Mouse (Mus musculus) MEL-GATA-1-ER (cell line): ENCODE results near the gene Fsip1.
"Not testable (repeated sequence)": the region's sequence is repeated elsewhere in the genome, so short reads cannot be mapped to it uniquely, and the experiment has no call there.

Experiments
- DNase-seq: peaks from one replicate; pipeline ENCODE4 v3.0.0-alpha.2; 2012; ENCODE audit warnings: low read depth; ENCODE audit errors: extremely low read depth

Fsip1 gene

DNA sequence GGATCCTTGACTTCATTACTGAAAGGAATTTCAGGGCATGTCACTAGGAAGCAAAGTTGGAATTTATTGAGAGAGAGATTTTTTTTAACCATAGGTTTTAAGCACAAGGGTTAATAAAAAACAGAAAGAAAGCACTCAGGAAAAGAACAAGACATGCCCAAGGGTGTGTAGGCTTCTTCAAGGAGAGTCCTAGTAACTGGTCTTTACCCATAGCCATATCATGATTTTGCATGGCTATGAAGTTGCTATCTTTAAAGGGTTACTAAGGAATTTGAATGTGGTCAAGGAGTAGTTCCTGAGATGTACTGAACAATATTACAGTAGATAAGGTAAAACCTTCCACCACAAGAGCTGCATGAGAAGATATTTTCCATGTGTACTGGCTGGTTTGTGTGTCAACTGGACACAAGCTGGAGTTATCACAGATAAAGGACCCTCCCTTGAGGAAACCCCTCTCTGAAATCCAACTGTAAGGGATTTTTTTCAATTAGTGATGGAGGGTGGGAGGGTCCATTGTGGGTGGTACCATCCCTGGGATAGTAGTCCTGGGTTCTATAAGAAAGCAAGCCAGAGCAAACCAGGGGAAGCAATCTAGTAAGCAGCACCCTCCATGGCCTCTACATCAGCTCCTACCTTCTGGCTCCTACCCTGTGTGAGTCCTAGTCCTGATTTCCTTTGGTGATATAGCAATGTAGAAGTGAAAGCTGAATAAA lies 76.7 kb downstream of the Fsip1 start:
- no peak for DNase-seq

DNA sequence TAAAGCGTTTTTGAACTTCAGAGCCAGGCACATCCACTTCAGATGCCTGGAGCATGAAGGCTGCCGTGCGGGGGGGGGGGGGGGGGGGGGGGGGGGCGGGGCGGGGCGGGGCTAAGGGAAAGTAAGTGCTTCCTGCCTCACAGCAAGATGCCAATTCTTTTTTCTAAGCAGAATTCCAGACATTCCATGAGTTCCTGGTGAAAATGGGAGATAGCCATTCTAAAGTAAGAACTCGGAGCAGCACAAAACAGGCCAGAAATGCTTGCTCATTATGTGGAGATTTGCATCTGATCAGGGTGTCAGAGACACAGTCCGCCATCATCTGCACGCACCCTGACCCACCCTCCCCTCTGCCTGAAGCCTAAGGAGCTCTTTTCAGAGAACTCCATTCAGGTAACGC lies 77.3 kb downstream of the Fsip1 start:
- DNase-seq = peak; percentile 2

DNA sequence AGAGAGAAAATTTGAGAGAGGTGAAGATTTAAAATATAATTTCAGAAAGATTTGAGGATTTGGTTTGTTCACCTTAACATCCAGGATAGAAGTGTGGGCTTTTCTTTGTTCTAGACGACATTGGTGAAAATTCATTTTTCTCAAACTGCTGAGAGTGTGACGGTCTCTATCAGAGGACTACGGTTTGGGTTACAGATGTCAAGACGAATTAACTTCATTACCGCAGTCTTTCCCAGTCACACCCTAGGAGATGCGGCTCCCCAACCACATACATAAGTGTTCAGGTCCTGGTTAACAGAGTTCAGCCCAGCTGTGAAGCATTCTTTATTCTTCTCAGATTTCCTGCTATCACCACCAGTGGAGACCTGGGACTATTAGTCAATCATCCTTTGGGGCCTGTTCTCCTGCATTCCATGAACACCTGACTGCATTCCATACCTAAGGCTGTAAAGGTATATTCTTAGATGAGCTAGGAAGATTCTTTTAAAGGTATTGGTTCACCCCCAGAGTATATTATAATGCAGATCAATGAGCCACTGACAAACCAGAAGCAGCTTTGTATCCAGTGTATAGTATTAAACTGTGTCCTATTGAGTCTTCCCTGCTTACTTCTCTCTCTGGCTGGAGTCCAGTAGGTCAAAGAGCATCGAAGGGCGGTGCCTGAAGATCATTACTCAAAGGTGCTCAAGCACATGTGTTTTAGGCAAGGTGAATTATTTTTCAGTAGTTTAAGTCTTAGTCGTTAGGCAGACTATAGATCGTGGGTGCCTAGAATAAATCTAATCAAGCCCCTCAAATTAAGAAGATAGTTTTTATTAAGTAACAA lies 82.0 kb downstream of the Fsip1 start:
- DNase-seq = no peak

DNA sequence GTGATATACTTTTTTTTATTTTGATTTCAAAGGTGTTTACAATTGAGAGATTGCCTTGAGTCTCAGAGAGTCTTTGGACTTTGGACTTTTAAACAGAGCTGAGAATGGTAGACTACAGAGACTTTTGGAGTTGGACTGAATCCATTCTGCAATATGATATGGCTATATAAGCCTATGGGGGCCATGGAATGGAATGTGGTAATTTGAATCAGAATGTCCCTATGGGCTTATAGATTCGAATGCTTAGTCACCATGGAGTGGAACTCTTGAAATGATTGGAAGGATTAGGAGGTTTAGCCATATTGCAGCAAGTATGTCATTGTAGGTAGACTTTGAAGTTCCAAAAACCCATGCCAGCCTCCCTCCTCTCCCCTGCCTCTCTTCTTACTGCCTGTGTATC lies 88.5 kb downstream of the Fsip1 start:
- no peak for DNase-seq

DNA sequence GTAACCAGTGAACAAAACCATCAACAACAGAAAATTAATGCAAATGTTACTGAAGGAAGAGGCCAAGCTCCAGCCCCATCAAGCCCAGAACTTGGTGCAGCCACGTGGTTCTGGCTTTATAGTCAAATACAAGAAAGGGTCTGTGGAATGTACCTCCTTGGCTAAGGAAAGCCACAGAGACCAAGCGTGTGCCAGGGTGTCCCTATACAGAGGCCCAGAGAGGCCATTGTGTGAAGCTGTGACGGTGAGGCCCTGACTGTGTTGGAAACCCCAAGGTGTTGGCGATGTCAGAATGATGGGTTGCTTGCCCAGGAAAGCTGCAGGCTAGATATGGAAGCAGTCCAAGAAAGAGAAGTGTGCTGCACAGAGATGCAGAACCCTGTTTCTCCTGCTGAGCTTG lies 89.0 kb downstream of the Fsip1 start:
- no peak for DNase-seq

DNA sequence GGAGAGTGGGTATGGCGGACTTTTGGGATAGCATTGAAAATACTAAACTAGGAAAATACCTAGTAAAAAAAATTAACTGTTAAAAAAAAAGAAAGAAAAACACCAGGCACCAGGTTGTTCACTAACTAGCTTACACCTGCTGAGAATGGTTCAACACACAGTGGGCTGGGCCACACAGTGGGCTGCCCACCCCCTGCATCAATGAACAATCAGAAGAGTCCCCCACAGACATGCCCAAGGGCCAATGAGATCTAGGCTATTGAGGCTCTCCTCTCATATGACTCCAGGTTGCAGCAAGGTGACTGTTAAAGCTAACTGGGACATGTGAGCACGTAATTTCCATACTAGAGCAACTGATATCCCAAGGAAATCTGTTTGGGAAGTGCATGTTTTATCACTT lies 91.1 kb downstream of the Fsip1 start:
- no peak for DNase-seq

DNA sequence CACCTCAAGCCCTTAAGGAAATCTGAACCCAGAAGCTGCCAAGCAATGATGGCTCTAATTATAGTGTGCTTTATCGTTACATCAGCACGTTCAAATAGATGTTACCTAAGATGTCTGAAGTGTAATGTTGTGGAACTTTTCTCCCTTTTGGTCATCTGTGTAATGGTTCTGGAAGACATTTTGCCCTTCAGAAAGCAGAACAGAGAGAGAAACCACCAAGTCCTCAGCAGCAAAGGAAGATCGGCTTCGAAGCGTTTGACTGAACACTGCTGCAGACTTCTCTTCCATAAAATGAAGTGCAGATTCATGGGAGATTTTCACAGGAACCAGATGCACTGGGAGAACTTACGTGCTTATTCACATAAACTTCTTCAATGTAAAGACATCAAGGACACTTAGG lies 92.6 kb downstream of the Fsip1 start:
- DNase-seq = no peak

DNA sequence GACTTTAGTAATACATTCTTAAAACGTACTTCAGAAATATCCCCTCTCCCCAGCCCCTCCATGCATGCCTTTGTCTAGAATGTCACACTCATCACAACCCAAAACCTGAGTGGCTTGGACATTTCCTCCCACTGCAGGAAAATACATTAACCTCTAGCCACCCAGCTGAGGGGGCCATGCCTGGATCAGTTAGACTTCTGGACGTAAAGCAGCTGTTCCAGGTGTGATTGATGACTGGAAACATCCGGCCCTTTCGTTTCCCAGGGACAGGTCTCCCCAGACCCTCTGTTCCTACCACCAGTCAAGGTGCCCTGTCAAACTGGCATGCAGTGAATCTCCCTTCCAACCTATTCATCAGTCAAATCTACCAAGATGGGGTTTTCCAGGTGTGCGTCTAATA lies 94.3 kb downstream of the Fsip1 start:
- no peak for DNase-seq

DNA sequence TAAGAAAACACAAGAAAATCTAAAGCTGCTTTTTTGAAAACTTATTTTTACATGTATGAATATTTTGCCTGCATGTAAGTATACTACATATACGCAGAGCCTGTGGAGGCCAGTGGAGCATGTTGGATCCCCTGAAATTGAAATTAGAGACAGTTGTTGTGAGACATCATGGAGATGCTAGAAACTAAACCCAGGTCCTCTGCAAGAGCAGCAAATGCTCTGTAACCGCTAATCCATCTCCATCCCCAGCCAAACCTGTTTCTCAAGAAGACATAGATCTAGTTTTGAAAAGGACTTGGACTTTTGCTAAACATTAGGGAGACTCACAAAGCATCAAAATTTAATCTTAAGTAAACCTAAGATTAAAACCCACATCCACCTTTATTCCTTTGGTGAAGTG lies 95.8 kb downstream of the Fsip1 start:
- no peak for DNase-seq

DNA sequence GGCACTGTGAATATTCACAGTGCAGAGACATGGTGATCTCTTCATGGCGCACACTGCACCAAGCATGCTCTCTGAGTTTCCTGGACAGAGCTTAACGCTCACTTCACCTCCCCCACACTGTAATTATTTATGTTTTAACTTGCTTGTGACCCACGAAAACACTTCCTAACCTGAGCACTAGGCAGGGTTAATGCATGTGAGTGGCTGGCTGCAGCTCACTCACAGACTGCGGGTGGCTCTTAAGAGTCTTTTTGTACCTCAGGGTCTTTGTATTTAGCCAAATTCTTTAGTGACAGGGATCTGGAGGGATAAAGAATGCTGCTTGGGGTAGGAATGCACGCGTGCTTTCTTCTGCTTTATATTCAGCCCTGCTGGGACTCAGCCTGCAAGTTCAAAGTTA lies 96.2 kb downstream of the Fsip1 start:
- no peak for DNase-seq

DNA sequence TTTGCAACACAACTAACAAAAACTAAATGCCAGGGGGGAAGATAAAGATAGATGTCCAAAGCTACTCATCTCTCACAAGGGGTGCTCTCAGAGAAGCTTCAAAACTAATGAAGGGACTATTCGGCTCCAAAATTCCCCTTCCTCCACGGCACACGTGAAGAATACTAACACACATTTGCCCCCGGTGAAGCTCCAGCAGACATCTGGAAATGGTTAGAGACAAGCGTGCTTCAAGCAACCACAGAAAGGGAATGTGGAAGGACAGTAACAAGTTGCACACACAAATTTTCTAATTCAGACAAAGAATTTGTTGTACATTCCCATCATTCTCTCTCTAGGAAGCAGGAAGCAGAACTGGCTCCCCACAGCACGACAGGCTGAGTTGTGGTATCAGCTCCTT lies 97.6 kb downstream of the Fsip1 start:
- no peak for DNase-seq

DNA sequence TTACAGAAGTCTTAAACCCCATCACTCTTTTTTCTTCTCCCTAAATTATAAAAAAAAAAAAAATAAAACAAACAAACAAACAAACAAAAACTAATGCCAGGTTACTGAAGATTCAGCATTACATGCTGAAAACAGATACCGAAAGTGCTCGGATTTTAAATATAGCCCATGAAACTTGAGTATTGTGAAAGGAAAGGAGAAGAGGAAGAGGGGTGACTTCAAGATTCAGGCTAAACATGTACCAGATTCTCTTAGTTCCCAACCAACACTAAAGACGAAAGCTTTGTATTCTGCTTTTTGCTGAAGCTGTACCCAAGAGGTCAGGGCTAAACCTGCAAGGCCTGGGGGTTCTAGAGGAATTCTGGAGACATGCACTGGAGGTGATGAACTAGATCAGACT lies 98.7 kb downstream of the Fsip1 start:
- no peak for DNase-seq

DNA sequence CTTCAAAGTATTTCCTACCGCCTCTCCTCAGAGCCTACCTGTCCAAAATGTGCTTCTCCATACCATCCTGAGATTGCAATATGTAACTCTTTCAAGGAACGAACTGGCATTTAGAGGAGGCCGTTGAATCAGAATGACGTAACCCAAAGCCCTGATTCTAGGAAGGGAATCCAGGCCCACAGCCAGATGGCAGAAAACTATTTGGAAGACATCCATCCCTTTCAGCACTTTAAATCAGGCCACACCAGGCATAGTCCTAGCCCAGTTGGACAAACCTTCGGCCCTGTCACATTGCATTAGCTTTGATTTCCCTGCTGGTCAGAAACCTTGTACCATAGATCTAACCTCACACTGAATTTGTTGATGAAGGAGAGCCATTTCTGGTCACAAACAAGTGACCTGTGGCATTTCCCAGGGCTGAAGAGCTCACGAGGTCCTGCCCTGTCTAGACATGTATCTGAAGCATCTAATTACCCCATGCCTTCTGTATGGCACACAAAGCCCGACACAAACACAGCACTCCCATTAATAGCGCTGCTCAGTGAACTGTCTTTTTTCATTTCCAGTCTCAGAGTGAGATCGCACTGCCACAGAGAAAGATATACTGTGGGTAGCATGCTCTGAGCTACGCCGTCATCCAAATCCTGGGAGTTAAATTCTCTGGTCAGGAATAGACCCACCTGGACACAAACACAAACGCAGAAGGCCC lies 106.8 kb downstream of the Fsip1 start:
- DNase-seq = no peak

DNA sequence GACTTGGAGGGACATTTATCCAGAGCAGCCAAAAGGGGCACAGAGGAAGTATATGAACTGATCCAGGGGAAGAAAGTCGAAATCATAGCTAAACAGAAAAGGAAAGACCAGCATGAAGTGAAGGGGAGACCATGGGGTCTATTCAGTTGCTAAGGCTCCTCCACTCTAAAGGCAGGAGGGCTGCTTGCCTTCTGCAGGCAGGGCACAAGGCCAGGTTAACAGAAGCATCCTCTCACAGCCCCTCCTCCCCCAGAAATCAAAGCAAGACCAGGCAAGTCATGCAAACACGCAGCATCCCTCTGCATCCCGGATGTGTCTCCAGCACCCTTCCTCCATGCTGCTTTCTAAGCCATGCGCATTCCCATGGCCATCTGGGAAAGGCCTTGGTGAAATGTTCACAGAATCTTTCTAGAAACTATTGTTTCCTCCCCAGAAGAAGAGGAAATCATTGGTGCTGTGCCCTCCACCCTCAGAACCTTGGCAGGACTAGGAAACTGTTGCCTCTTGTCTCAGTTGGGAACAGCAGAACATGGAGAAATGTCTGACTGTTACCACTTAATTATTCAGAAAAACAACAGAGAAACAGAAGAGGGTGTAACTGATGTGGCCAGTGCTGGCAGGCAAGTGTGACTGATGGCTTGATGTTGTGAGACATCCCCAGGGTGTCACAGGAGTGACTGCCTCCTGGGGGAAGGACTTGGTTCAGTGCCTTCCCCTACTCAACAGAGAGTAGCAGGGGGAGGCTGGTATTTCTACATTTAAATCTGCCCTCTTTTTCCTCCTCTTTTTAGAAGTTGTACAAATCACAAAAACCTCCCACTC lies 108.2 kb downstream of the Fsip1 start:
- no peak for DNase-seq

DNA sequence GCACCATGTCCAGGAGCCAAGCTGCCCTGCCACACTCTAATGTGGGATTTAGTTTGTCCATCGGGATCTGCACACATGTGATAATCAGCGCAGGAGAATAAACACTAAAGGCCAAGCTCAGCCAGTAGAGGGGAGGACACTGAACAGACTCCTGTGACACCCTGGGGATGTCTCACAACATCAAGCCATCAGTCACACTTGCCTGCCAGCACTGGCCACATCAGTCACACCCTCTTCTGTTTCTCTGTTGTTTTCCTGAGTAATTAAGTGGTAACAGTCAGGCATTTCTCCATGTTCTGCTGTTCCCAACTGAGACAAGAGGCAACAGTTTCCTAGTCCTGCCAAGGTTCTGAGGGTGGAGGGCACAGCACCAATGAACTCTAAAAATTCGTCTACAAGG lies 109.0 kb downstream of the Fsip1 start:
- not testable (repeated sequence) for DNase-seq

DNA sequence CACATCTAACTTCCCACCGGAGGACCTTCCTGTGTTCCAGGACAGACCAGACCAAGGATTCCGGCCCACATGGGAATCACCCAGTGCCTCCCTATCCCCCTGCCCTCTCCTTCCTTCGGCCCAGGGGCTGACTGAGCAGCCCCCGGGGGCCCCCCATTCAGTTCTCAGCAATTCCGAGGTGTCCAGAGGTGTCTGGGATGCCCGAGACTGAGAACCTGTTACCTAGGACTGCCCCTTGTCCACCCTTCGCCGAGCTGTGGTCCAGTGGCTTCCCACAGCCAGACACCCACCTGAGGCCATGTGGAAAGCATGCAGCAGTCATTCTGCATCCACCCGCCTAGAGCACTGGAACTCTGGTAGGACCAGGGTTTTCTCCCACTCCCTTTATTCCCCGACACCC lies 115.1 kb downstream of the Fsip1 start:
- no peak for DNase-seq

DNA sequence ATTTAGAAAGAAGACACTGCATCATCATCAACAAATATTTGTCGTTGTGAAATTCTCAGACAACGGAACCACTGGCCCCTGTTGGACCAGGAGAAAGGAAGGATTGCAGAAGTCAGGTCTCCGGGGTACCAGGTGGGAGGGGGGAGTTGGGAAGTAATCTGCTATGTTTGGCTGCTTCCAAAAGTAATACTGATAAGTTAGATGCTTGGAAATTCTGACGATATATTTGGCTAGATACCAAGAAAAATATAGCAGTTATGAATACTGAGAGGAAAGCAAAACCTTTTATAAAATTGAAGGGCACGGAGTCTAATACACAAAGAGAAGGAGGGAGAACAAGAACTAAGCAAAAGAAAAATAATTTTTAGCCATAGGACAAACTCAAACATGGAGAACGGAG lies 117.5 kb downstream of the Fsip1 start:
- no peak for DNase-seq

DNA sequence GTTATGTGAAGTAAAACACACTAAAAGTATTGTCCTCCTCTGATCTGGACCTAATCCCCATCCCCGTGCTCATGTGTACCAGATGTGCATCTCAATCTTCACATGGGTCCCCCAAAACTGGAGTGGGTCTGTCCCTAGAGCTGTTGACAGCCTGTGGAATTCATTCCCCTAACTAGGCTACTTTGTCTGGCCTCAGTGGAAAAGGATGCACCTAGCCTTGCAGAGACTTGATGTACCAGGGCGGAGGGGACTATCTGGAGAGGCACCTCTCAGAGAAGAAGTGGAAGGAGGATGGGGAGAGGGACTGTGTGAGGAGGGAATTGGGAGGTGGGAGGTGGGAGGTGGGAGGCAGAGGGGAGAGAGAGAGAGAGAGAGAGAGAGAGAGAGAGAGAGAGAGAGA lies 119.0 kb downstream of the Fsip1 start:
- no peak for DNase-seq

DNA sequence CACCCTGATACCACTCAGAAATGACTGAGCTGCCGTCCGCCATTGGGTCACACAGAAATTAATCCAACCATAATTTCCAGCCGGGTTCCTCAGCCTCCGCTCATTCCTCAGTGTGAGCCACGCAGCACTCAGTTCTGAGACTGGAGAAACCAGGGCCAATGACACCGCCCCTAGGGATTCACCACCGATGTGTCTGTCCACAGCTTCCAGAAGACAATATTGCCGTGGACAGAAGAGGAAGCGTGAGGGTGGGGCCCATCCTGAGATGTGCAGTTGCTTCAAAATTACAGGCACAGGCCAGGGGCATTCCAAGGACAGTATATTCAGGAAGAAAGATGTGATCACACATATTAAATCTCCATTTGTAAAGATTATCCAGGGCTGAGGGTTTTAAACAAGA lies 119.7 kb downstream of the Fsip1 start:
- no peak for DNase-seq

DNA sequence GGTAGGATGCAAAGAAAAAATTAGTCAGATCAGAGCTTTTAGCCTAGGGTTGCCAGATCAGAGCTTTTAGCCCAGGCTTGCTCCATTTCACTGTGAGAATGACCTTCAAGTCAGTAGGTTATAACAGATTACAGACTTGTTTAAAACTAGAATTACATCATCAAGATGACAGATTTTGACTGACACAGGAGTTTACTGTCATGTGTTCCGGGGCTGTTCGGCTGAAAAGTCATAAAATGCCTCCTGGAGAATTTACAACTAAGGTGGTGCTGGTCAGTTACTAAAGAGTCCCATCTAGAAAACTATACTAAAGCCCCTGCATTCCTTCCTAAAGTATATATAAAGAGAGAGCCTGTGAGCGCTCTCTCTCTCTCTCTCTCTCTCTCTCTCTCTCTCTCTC lies 128.5 kb downstream of the Fsip1 start:
- DNase-seq = no peak

DNA sequence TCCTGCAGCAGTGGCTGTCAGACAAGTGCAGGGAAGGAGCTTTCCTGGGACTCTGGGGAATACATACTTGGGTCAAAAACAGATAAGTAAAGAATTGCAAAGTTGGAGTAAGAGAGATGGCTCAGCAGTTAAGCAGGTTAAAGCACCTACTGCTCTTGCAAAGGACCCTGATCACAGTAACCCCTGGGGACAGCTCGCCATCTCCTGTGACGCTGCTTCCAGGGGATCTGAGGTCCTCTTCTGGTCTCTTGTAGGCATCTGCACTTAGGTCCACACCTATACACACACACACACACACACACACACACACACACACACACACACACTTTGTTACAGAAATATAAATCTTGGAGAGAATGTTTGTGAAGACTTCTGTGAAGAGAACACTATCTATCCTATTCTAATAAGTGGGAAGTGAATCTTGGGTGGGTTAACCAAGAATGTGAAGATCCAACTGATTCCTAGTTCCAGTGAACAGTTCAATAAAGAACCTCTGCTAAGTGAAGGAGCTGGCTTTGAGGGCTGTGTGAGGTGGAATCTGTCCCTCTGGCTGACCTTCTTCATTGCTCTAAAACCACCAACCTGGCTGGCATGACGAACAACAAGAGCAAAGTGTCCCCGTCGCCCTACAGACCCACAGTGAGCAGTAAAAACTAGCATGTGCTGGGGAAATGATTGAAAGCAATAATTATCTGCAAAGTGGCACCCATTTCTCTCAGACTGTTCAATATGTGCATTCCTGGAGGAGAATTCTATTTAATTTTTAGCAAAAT lies 129.1 kb downstream of the Fsip1 start:
- no peak for DNase-seq
